Mouse (Mus musculus) activated CD4-positive, CD25-positive, alpha-beta regulatory T cell, adult 9 weeks (primary cell): Measurements from ENCODE around the gene Fat1. TPM values are rescaled to one million over a fixed set of nuclear protein-coding genes. Genes with fewer than 3 reads are reported as not detected.

Source experiments
- polyA plus RNA-seq: library from polyadenylated mRNA; unstranded; fragments of 100-300 nt; shearing (Covaris generic); gene quantifications from one replicate; pipeline ENCODE4 v1.2.1, GENCODE M21; 2017

Fat1 gene
- polyA plus RNA-seq, result not detected

DNA sequence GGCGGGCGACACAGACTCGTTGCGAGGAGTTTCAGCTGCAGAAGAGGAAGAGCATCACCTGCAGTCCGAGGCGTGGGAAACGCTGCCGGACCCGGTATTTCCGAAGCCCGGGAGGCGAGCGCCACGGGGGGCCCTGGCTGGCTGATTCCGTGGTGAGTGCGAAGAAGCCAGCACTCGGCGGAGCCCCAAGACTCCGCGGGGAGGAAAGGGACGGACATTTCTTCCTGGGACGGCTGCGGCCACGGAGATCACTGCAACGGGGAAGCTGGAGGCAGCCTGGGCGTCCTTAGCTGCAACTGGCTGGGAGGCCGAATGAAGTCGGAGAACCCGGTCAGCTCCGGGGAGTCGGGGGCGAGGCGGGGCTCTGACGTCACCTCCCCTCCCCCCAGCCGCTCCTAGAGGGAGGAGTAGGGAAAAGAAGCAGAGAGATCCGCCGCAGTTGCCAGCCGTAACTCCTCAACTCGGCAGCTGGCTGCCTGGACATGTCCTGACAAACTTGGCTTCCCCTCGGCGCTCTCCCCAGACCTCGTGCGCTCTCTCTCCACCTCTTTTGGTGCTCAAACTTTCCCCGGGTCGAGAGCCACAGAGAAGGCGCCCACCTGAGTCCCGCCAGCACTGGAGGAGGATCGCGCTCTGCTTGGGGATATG is at the start of gene Fat1:
Gene Fat1 (plus strand): TSS at position 598 of the 648 bp plus-strand sequence.

GRCm38 (mm10) chr8:45068759-45069386 is 133.6 kb downstream of the Fat1 start, which contains the start of gene Mtnr1a:
Gene Mtnr1a, plus strand, starts transcription at chr8:45069137.

Other genes with a start within 250 kb of the Fat1 start
- gene Mtnr1a, start 133.7 kb downstream of the Fat1 start, polyA plus RNA-seq, result not detected